Mouse (Mus musculus): ENCODE measurements around the gene 2210016F16Rik. TPM values are rescaled to one million over a fixed set of nuclear protein-coding genes. Genes with fewer than 3 reads are reported as not detected.
"Not testable (repeated sequence)": the region's sequence is repeated elsewhere in the genome, so short reads cannot be mapped to it uniquely, and the experiment has no call there.

2210016F16Rik gene
- polyA plus RNA-seq, 1 experiment from 2014 or later: 20.6 TPM

GRCm38 (mm10) chr13:58367641-58368040, 17.4 kb downstream of the 2210016F16Rik start:
- no peak for ATAC-seq (replicated peaks)
- 67% methylated on average over 1 of the region's 1 CpGs for WGBS
- H3K9me3 ChIP-seq: no peaks in the 10 kb centered on the region
- no peak overlapping the region for H3K9ac ChIP-seq
- no peaks in the 10 kb centered on the region for H3K36me3 ChIP-seq (replicated peaks)
- no peak overlapping the region for H3K27ac ChIP-seq
- H3K4me2 ChIP-seq: no peak overlapping the region
- no peak overlapping the region for H3K4me3 ChIP-seq
- H3K4me1 ChIP-seq: no peaks in the 10 kb centered on the region
- H3K27me3 ChIP-seq (replicated peaks): no peaks in the 10 kb centered on the region

GRCm38 (mm10) chr13:58366373-58366772, 18.7 kb downstream of the 2210016F16Rik start:
- no peak overlapping the region for H3K4me2 ChIP-seq
- no peaks in the 10 kb centered on the region for H3K9me3 ChIP-seq
- H3K4me1 ChIP-seq: no peaks in the 10 kb centered on the region
- H3K27ac ChIP-seq: no peak overlapping the region
- no peaks in the 10 kb centered on the region for H3K27me3 ChIP-seq (replicated peaks)
- H3K4me3 ChIP-seq: no peak overlapping the region
- no peak for ATAC-seq (replicated peaks)
- no peak overlapping the region for H3K9ac ChIP-seq
- H3K36me3 ChIP-seq (replicated peaks): no peaks in the 10 kb centered on the region
- WGBS: 89% methylated on average over 3 of the region's 3 CpGs

DNA sequence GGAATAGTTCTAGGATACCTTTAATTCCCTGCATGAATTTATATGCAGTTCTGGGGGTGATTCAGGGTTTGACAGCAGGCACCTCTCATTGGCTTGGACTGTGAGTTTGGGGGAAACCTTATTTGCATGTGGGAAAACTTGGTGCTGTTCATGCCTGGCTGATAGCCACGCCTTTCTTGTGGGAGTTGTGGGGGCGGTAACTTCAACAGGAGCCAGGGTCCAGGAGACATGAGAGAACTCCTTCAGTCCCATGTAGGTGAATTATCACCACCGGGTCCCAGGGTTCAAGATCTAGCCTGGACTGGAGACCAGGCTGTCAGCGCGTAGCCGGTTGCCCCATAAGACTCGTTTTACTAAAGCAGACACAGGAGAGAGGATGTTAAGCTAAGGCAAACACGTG, 19.8 kb downstream of the 2210016F16Rik start:
- not testable (repeated sequence) for H3K27ac ChIP-seq; H3K4me3 ChIP-seq; ATAC-seq (replicated peaks); H3K4me2 ChIP-seq; H3K9ac ChIP-seq; H3K4me1 ChIP-seq; H3K27me3 ChIP-seq (replicated peaks); H3K36me3 ChIP-seq (replicated peaks); H3K9me3 ChIP-seq
- WGBS: 81% methylated on average over 8 of the region's 8 CpGs

GRCm38 (mm10) chr13:58364353-58365175, 20.5 kb downstream of the 2210016F16Rik start:
- H3K9me3 ChIP-seq: no peaks in the 10 kb centered on the region
- no peak for ATAC-seq (replicated peaks)
- no peak overlapping the region for H3K27ac ChIP-seq
- no peaks in the 10 kb centered on the region for H3K27me3 ChIP-seq (replicated peaks)
- 81% methylated on average over 8 of the region's 8 CpGs for WGBS
- H3K4me3 ChIP-seq: no peak overlapping the region
- no peak overlapping the region for H3K4me2 ChIP-seq
- H3K4me1 ChIP-seq: no peaks in the 10 kb centered on the region
- H3K9ac ChIP-seq: no peak overlapping the region
- H3K36me3 ChIP-seq (replicated peaks): no peaks in the 10 kb centered on the region

- H3K4me2 ChIP-seq: peak overlapping the region; percentile 97
- H3K27me3 ChIP-seq (replicated peaks): no peaks in the 10 kb centered on the region
- no peaks in the 10 kb centered on the region for H3K9me3 ChIP-seq
- ATAC-seq (replicated peaks): peak; percentile 78; the same call in 1 of the 2 replicates
- peak overlapping the region; percentile 64; the same call in 1 of the 2 replicates for H3K9ac ChIP-seq
- H3K36me3 ChIP-seq (replicated peaks): no peaks in the 10 kb centered on the region
- 4% methylated on average over 7 of the region's 7 CpGs for WGBS
- peak overlapping the region; percentile 60 for H3K27ac ChIP-seq
- H3K4me3 ChIP-seq: peak overlapping the region; percentile 83
- H3K4me1 ChIP-seq: peaks cover 8% of the 10 kb centered on the region; the same call in 1 of the 2 replicates
These were observed 25.7 kb downstream of the 2210016F16Rik start for GRCm38 (mm10) chr13:58359304-58359653.

GRCm38 (mm10) chr13:58358629-58359303, 26.3 kb downstream of the 2210016F16Rik start, which contains the start of gene Kif27:
Gene Kif27 (minus strand): TSS chr13:58359122.
- peak within 1 kb of the TSS; percentile 83 for H3K4me3 ChIP-seq
- H3K27me3 ChIP-seq (replicated peaks): no peaks in the 10 kb centered on the region
- peak within 1 kb of the TSS; percentile 64 for H3K9ac ChIP-seq
- peak within 1 kb of the TSS; percentile 97 for H3K4me2 ChIP-seq
- peaks cover 8% of the 10 kb centered on the region; the same call in 1 of the 2 replicates for H3K4me1 ChIP-seq
- WGBS: under 1% methylated on average over 83 of the region's 85 CpGs
- ATAC-seq (replicated peaks): peak; percentile 98
- no peaks in the 10 kb centered on the region for H3K36me3 ChIP-seq (replicated peaks)
- H3K9me3 ChIP-seq: no peaks in the 10 kb centered on the region
- H3K27ac ChIP-seq: peak within 1 kb of the TSS; percentile 60

DNA sequence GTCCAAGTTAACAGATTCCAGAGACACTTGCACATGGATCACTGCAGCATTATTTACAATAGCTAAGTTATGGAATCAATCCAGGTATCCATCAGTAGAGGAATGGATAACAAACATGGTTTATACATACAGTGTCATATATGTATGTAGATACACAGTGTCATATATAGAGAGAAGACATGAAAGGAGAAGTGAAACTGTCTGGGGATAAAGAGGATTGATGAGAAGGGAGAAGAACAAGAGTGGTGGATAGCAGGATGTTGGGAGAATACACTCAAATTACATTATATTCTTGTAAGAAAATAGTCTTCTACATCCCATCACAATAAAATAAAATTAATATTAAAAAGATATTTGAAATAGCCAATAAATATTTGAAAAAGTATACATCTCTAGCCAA, 32.0 kb downstream of the 2210016F16Rik start:
- Histone ChIP-seq H3K9ac (no peak overlapping the region), H3K4me3 (no peak overlapping the region), H3K9me3 (no peaks in the 10 kb centered on the region), H3K4me1 (peaks cover 1% of the 10 kb centered on the region; the same call in 1 of the 2 replicates), H3K27me3 (replicated peaks) (no peaks in the 10 kb centered on the region), H3K27ac (no peak overlapping the region), H3K36me3 (replicated peaks) (no peaks in the 10 kb centered on the region), H3K4me2 (no peak overlapping the region)
- no peak for ATAC-seq (replicated peaks)

DNA sequence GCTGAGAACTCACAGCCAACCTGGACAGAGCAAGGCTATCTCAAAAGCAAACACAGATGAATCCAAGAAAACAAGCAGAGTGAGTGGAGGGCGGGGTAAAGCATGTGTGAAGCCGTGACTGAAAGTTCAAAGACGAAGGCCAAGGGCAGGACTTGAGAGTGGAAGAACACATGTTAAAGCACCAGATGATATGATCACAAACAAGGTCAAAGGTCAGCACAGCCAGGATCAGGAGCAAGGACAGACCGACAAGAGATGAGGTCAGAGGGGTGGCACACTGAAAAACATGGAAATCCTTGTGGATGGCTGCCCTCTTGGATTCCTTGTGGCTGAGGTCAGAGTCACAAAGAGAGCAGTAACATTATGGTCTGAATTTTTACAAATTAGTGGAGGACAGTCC, 34.4 kb downstream of the 2210016F16Rik start:
- H3K27me3 ChIP-seq (replicated peaks): no peaks in the 10 kb centered on the region
- H3K36me3 ChIP-seq (replicated peaks): no peaks in the 10 kb centered on the region
- H3K9ac ChIP-seq: no peak overlapping the region
- no peak overlapping the region for H3K27ac ChIP-seq
- no peak overlapping the region for H3K4me2 ChIP-seq
- H3K4me3 ChIP-seq: no peak overlapping the region
- ATAC-seq (replicated peaks): no peak
- WGBS: 75% methylated on average over 4 of the region's 4 CpGs
- no peaks in the 10 kb centered on the region for H3K4me1 ChIP-seq
- H3K9me3 ChIP-seq: no peaks in the 10 kb centered on the region

DNA sequence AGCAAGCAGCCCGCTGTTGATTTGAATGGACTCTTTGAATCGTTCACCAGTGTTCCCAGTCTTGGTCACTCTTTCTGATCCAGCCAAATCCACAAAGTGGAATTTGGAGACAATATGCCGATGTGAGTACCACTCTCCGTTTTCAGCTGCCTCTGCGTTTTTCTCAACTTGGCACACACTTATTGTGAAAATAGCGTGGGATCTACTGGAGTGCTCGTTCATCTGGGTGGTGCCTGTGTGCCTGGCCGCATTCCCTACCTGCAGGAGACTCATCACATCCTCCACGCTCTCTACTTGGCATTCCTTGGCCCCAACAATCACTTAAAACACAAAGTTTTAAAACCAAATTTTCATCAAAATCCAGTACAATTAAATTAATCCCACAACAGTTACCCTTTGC, 40.5 kb downstream of the 2210016F16Rik start:
- Histone ChIP-seq H3K27ac (no peak overlapping the region), H3K36me3 (replicated peaks) (no peaks in the 10 kb centered on the region), H3K4me1 (no peaks in the 10 kb centered on the region), H3K9me3 (no peaks in the 10 kb centered on the region), H3K4me2 (no peak overlapping the region), H3K9ac (no peak overlapping the region), H3K27me3 (replicated peaks) (no peaks in the 10 kb centered on the region), H3K4me3 (no peak overlapping the region)
- ATAC-seq (replicated peaks): no peak
- WGBS: 79% methylated on average over 9 of the region's 9 CpGs

DNA sequence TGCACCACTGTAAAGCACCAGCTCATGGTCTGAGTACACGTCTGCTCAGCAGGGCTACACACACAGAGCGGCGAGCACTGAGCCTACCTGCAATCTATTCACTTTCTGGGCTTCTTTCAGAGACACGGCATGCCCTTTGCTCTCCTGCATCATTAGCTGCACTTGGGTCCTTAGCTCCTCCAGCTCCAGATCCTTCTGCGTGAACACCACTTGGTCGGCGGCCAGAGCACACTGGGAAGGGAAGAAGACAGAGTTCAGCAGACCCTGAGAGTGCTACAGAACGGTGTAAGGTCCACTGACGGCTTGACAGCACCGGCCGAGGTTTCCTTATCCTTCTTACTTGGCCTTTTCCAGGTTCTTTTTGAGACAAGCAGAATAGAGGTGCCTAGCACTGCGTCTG, 47.6 kb downstream of the 2210016F16Rik start:
- WGBS: 85% methylated on average over 12 of the region's 12 CpGs
- Histone ChIP-seq H3K4me1 (no peaks in the 10 kb centered on the region), H3K4me2 (no peak overlapping the region), H3K27ac (no peak overlapping the region), H3K9me3 (no peaks in the 10 kb centered on the region), H3K27me3 (replicated peaks) (no peaks in the 10 kb centered on the region), H3K9ac (no peak overlapping the region), H3K36me3 (replicated peaks) (no peaks in the 10 kb centered on the region), H3K4me3 (no peak overlapping the region)
- ATAC-seq (replicated peaks): no peak

GRCm38 (mm10) chr13:58334116-58334515, 50.9 kb downstream of the 2210016F16Rik start:
- H3K9ac ChIP-seq: no peak overlapping the region
- no peak overlapping the region for H3K27ac ChIP-seq
- 95% methylated on average over 5 of the region's 5 CpGs for WGBS
- no peak overlapping the region for H3K4me3 ChIP-seq
- no peak for ATAC-seq (replicated peaks)
- H3K36me3 ChIP-seq (replicated peaks): no peaks in the 10 kb centered on the region
- no peaks in the 10 kb centered on the region for H3K9me3 ChIP-seq
- no peak overlapping the region for H3K4me2 ChIP-seq
- no peaks in the 10 kb centered on the region for H3K27me3 ChIP-seq (replicated peaks)
- H3K4me1 ChIP-seq: no peaks in the 10 kb centered on the region
